Mouse (Mus musculus) cortical plate, adult 2 months (tissue): ENCODE data around the gene Trip13.

Experiments
- CTCF ChIP-seq: fragments of 200-500 bp; IDR thresholded peaks from 2 replicates; pipeline ENCODE4 v1.5.1; 2011; ENCODE audit warnings: mild to moderate bottlenecking, control low read depth, low read length; ENCODE audit not compliant: insufficient read depth; ENCODE audit errors: extremely low read depth
- POLR2A ChIP-seq: fragments of 200-500 bp; IDR thresholded peaks from 2 replicates; pipeline ENCODE4 v1.6.1; 2011; ENCODE audit warnings: mild to moderate bottlenecking, low read length, control low read depth; ENCODE audit not compliant: insufficient read depth; ENCODE audit errors: extremely low read depth

DNA sequence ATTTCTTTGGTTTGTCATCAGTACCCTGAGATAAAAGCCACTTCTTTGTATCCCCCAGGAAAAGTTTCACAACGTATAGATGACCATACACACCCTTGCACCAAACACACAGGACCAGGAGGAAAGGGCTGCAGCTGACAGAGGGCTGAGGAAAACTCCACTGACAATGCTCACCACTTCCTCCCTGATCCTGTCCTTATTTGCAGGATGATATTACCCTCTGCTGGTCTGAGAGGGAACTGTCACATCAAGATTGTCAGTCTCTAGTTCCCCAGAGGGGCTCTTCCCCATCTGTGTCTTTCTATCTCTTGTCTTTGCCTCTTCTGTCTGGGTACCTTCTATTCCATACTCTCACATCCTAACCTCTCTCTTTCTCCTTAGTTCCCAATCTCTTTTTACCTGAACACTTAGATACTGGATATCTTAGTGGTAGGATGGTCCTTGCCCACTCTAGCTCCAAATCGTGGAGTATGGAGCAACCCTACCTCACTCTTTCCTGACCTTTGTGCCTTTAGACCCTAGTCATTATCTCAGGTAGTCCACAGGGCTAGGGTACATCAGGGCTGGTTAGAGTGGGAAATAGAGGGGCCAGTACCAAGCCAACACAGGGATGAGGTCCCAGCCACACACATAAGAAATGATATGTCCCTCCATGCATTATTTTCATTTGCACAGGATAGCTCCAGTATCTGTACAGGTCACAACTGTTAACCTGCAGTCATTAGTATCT is 29.7 kb downstream of the Trip13 start:
- TF ChIP-seq CTCF = peak; percentile 87
- TF ChIP-seq POLR2A = no peak
